29 mouse cellular contexts compared by ENCODE assay signal in the genomic region with DNA sequence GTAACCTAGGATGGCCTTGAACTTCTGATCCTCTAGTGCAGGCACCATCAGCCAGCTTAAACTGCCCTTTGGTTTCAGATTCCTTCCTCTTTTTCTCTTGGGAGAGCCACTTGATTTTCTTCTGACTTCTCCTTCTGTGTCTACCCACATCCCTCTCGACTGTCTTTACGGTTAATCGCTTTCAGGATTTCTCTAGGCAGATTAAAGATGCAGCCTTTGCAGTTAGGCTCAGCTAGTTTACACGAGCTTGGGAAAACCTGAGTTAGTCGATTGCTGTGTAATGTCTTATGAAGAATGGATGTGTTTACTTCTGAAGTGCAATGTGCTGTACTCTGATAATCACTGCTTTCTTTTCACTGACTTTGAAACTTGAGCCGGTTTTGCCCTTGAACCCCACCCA. TPM values are rescaled to one million over a fixed set of nuclear protein-coding genes. Genes with fewer than 3 reads are reported as not detected.
A peak's percentile ranks its signal among the peaks of the same experiment; 100 is the strongest.
DNase-seq lines count a peak whose midpoint lies in the region; ATAC-seq lines count a peak whose summit lies in the region.
"Had no signal": no experiment of that assay in that cellular context is flagged by ENCODE, and none has a peak within 500 bp of the region (broad histone marks: within the 10 kb centered on the region; RNA-seq: fewer than 3 reads in every experiment).

No protein-coding gene starts in this region.

- H3K4me2 ChIP-seq in liver, embryonic 13.5 days, result peak overlapping the region; percentile 23; the same call in 1 of the 2 replicates
- H3K4me2 ChIP-seq: embryonic facial prominence, embryonic 12.5 days; forebrain, embryonic 12.5 days; heart, embryonic 12.5 days; hindbrain, embryonic 15.5 days; kidney, embryonic 15.5 days; midbrain, embryonic 15.5 days had no signal

- peaks cover 77% of the 10 kb centered on the region for H3K36me3 ChIP-seq in liver, embryonic 13.5 days

- H3K27me3 ChIP-seq in liver, embryonic 13.5 days, result no peaks in the 10 kb centered on the region
- H3K27me3 ChIP-seq: embryonic facial prominence, embryonic 12.5 days; forebrain, embryonic 12.5 days; heart, embryonic 12.5 days; hindbrain, embryonic 15.5 days; kidney, embryonic 15.5 days; midbrain, embryonic 15.5 days; Patski had no signal

- DNase-seq in spleen, postnatal 4 days (ENCODE audit: low spot score in 2 of 2), result peak; percentile 11 to 55
- DNase-seq in spleen, adult 12 weeks (ENCODE audit: low spot score), result no peak
- DNase-seq in MEL-GATA-1-ER (ENCODE audit: extremely low read depth, low read depth), result peak; percentile 45
- DNase-seq in liver, embryonic 13.5 days, result no peak
- DNase-seq in cerebellum, adult 11-12 months, result no peak
- no peak for DNase-seq in MN1 (ENCODE audit: low spot score)
- DNase-seq: adrenal gland, postnatal 10 days; B cell, adult 2 months; cerebellum, adult 9-10 months; embryo, embryonic 11 days; forebrain, postnatal 0 days; heart, adult 2 months; kidney, adult 11 months; kidney, postnatal 36 days; layer of hippocampus, postnatal 36 days; left cerebral cortex, postnatal 4 days; thymus, postnatal 14 days had no signal

- H3K4me1 ChIP-seq in liver, embryonic 13.5 days (replicated peaks), result peaks cover 92% of the 10 kb centered on the region
- H3K4me1 ChIP-seq: forebrain, embryonic 12.5 days; hindbrain, embryonic 15.5 days; midbrain, embryonic 15.5 days had no signal

- ATAC-seq in liver, embryonic 13.5 days (ENCODE audit: low read depth), result peak; percentile 11; the same call in 1 of the 2 replicates
- 0 out of 2 replicates have a peak, but pooled peaks have one; percentile 23 for ATAC-seq in megakaryocyte, adult 5-6 weeks (ENCODE audit: poor library complexity, severe bottlenecking)
- ATAC-seq: forebrain, postnatal 0 days; inflammation-experienced regulatory T-cells, adult 6 months; midbrain, embryonic 15.5 days; Patski had no signal

- WGBS in liver, embryonic 13.5 days (ENCODE audit: insufficient replicate concordance), result 39% methylated on average over 6 of the region's 6 CpGs

- H3K4me3 ChIP-seq in liver, embryonic 13.5 days (replicated peaks), result no peak overlapping the region
- H3K4me3 ChIP-seq: embryonic facial prominence, embryonic 12.5 days; forebrain, embryonic 12.5 days; heart, adult 2 months; heart, embryonic 12.5 days; hindbrain, embryonic 10.5 days; hindbrain, embryonic 15.5 days; kidney, embryonic 15.5 days; midbrain, embryonic 10.5 days; midbrain, embryonic 15.5 days had no signal

- H3K9me3 ChIP-seq in liver, embryonic 13.5 days (replicated peaks), result no peaks in the 10 kb centered on the region
- H3K9me3 ChIP-seq: embryonic facial prominence, embryonic 12.5 days; forebrain, embryonic 12.5 days; hindbrain, embryonic 15.5 days; kidney, embryonic 15.5 days; midbrain, embryonic 10.5 days; midbrain, embryonic 15.5 days had no signal

- H3K9ac ChIP-seq in liver, embryonic 13.5 days, result peak overlapping the region; percentile 39
- H3K9ac ChIP-seq: embryonic facial prominence, embryonic 12.5 days; forebrain, embryonic 12.5 days; forebrain, postnatal 0 days; heart, embryonic 12.5 days; hindbrain, embryonic 15.5 days; kidney, embryonic 15.5 days; midbrain, embryonic 15.5 days had no signal

- peak overlapping the region; percentile 98 for H3K27ac ChIP-seq in liver, embryonic 13.5 days
- H3K27ac ChIP-seq: embryonic facial prominence, embryonic 12.5 days; forebrain, embryonic 12.5 days; heart, adult 2 months; hindbrain, embryonic 10.5 days; hindbrain, embryonic 15.5 days; kidney, embryonic 15.5 days; macrophage; midbrain, embryonic 10.5 days; midbrain, embryonic 15.5 days had no signal

RNA-seq across cellular contexts. Expression of gene Mocs1, which starts 8.5 kb away (rescaled TPM):
- 6.1 and 8.5 TPM in 2 replicates for polyA plus RNA-seq in liver, embryonic 13.5 days (2015; fragmentation: Nextera tagmentation; extraction: Ambion mirVana)
- total RNA-seq in megakaryocyte, adult 5-6 weeks (2015), result 56.6 and 60.7 TPM in 2 replicates
- total RNA-seq in megakaryocyte, adult 5-6 weeks (2017), result 24.3 and 43.1 TPM in 2 replicates

Comparison
In these comparisons a context has a peak if more than half of its experiments do, and no peak if none do; other contexts are left out.
1. DNase-seq: peak in spleen, postnatal 4 days (2 of 2) and MEL-GATA-1-ER (single experiment); none in spleen, adult 12 weeks (single experiment), liver, embryonic 13.5 days (single experiment), cerebellum, adult 11-12 months (single experiment) and MN1 (single experiment).